8 mouse cellular contexts compared by ENCODE assay signal in genomic region chr11:60105593-60106542, GRCm38 (mm10). TPM values are rescaled to one million over a fixed set of nuclear protein-coding genes. Genes with fewer than 3 reads are reported as not detected.
DNase-seq lines count a peak whose midpoint lies in the region; ATAC-seq and TF ChIP-seq lines count a peak whose summit lies in the region.

No protein-coding gene starts in this region.

- peak; percentile 83 for DNase-seq in MN1 (ENCODE audit: low spot score)
- peak; percentile 73 to 79 for DNase-seq in cerebellum, adult 2 months
- DNase-seq in frontal cortex, postnatal 10 days (ENCODE audit: low spot score in 2 of 2), result peak; percentile 43 to 64
- DNase-seq in hindbrain, embryonic 11.5 days (ENCODE audit: low spot score), result peak; percentile 76
- DNase-seq in layer of hippocampus, postnatal 36 days, result peak; percentile 51 to 59
- peak; percentile 73 for DNase-seq in lung, postnatal 14 days
- peak; percentile 44 for DNase-seq in ovary, postnatal 14 days (ENCODE audit: low spot score)
- peak; percentile 48 for DNase-seq in thymus, postnatal 0 days (ENCODE audit: low spot score)

- H3K4me3 ChIP-seq in cerebellum, adult 2 months (replicated peaks; ENCODE audit: insufficient read depth, low read depth, low read length), result peak overlapping the region; percentile 84
- H3K4me3 ChIP-seq in hindbrain, embryonic 11.5 days (ENCODE audit: low read depth, low read length), result peak overlapping the region; percentile 97

- no peaks in the 10 kb centered on the region for H3K9me3 ChIP-seq in hindbrain, embryonic 11.5 days (ENCODE audit: control insufficient read depth, low read length)

- H3K27me3 ChIP-seq in cerebellum, adult 2 months (ENCODE audit: control insufficient read depth, insufficient read depth, low read length), result no peaks in the 10 kb centered on the region
- no peaks in the 10 kb centered on the region for H3K27me3 ChIP-seq in hindbrain, embryonic 11.5 days (ENCODE audit: control insufficient read depth, insufficient read depth, low read length)

- peak; percentile 35; the same call in 1 of the 2 replicates for TF ChIP-seq POLR2A in cerebellum, adult 2 months (IDR thresholded peaks at IDR 0.05; ENCODE audit: borderline replicate concordance, insufficient read depth, low read length)

- WGBS in cerebellum, adult 2 months, result under 1% methylated on average over 88 of the region's 88 CpGs
- whole genome bisulfite sequencing in hindbrain, embryonic 11.5 days, result under 1% methylated on average over 71 of the region's 88 CpGs

- no peak for TF ChIP-seq CTCF in cerebellum, adult 2 months (IDR thresholded peaks at IDR 0.05; ENCODE audit: borderline replicate concordance, insufficient read depth, low read depth, low read length)

- no peaks in the 10 kb centered on the region for H3K36me3 ChIP-seq in hindbrain, embryonic 11.5 days (ENCODE audit: control insufficient read depth, insufficient read depth, low read length)

- peak overlapping the region; percentile 96 for H3K27ac ChIP-seq in cerebellum, adult 2 months (ENCODE audit: insufficient read depth, low read length)
- peak overlapping the region; percentile 95 for H3K27ac ChIP-seq in hindbrain, embryonic 11.5 days (ENCODE audit: low read depth, low read length)

- peaks cover 28% of the 10 kb centered on the region for H3K4me1 ChIP-seq in cerebellum, adult 2 months (ENCODE audit: control insufficient read depth, insufficient read depth, low read length)
- peaks cover 7% of the 10 kb centered on the region for H3K4me1 ChIP-seq in hindbrain, embryonic 11.5 days (replicated peaks; ENCODE audit: control insufficient read depth, insufficient read depth, low read length)

- ATAC-seq in hindbrain, embryonic 11.5 days (ENCODE audit: low FRiP score), result peak; percentile 63

- peak overlapping the region; percentile 100 for H3K9ac ChIP-seq in hindbrain, embryonic 11.5 days (ENCODE audit: low read depth, low read length)

- H3K4me2 ChIP-seq in hindbrain, embryonic 11.5 days (replicated peaks; ENCODE audit: low read depth, low read length), result peak overlapping the region; percentile 88

RNA-seq across cellular contexts. Expression of gene Rai1, which starts 1.1 kb away (rescaled TPM):
- polyA plus RNA-seq in cerebellum, adult 2 months (2012; rRNA removed), result 39.3 and 42.5 TPM in 2 replicates
- polyA plus RNA-seq in hindbrain, embryonic 11.5 days (2014; fragmentation: Nextera tagmentation; extraction: Ambion mirVana), result 22.6 and 28.1 TPM in 2 replicates
- total RNA-seq in layer of hippocampus, postnatal 36 days (2021), result 10 to 100 TPM; 67.9 to 76.3 TPM
- 29.0 and 37.0 TPM in 2 replicates for polyA plus RNA-seq in thymus, postnatal 0 days (2015; fragmentation: Nextera tagmentation; extraction: Ambion mirVana)

RNA-seq across cellular contexts. Expression of gene Pemt, which starts 59.6 kb away (rescaled TPM):
- 6.8 and 7.5 TPM in 2 replicates for polyA plus RNA-seq in cerebellum, adult 2 months (2012; rRNA removed)
- polyA plus RNA-seq in hindbrain, embryonic 11.5 days (2014; fragmentation: Nextera tagmentation; extraction: Ambion mirVana), result 5.1 and 7.2 TPM in 2 replicates
- 1 to 10 TPM; 4.6 to 5.6 TPM for total RNA-seq in layer of hippocampus, postnatal 36 days (2021)
- polyA plus RNA-seq in thymus, postnatal 0 days (2015; fragmentation: Nextera tagmentation; extraction: Ambion mirVana), result 7.0 and 9.2 TPM in 2 replicates

Comparison
In these comparisons a context has a peak if more than half of its experiments do, and no peak if none do; other contexts are left out.
1. Peak in every context shown above with its lines: DNase-seq, ATAC-seq, H3K4me3 ChIP-seq and H3K27ac ChIP-seq.